Mouse (Mus musculus): ENCODE data around the gene Psmd7.

Psmd7 gene

DNA sequence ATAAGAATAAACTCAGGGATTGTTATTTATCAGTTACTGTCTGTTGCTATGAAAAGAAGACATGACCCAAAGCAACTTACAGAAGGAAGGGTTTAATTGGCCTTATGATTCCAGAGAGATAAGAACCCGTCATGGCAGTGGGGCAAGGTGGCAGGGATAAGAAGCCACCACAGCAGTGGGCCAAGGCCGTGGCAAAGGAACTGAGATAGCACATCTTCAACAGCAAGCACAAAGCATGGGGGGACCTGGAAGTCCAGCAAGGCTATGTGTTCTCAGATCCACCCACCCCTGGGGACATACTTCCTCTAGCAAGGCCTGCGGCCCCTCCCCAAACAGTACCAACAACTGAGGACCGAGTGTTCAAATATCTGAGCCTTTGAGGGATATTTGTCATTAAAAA lies 10.6 kb downstream of the Psmd7 start:
- no peak for DNase-seq

DNA sequence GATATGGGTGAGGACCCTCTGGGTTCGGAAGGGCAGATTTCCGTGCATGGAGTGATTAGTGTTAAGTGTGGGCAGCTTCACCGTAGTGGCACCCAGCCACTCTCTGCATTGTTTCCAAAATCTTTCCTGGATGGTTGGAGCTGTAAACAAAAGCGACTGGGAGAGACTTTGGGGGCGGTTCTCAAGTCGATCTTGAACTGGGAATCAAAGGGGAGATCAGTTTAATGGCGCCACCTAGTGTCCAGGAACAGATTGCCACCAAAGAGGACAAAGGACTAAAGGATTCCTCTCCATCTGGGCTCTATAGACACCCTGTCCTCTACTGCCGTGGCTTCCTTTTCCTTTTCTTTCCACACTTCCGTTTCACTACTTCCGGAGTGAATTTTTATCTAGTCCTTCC lies 11.6 kb downstream of the Psmd7 start:
- peak; percentile 78 for DNase-seq

DNA sequence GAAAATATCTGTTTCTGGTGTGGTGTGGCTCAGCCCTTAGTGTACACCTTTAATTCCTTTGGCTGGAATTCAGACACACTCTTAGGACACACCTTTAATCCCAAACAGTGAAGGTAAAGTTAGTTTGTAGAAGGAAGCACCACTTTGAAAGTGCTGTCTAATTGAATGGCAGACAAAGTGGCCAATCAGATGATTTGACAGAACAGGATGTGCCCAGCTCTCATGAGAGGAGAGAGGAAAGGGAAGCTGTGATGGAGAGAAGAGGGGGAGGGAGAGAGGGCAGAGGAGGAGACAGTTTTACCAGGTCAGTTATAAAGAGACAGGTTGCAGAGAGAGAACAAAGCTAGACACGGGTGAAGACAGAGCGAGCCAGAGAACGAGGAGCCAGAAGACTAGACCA lies 13.5 kb downstream of the Psmd7 start:
- DNase-seq, result peak; percentile 24

DNA sequence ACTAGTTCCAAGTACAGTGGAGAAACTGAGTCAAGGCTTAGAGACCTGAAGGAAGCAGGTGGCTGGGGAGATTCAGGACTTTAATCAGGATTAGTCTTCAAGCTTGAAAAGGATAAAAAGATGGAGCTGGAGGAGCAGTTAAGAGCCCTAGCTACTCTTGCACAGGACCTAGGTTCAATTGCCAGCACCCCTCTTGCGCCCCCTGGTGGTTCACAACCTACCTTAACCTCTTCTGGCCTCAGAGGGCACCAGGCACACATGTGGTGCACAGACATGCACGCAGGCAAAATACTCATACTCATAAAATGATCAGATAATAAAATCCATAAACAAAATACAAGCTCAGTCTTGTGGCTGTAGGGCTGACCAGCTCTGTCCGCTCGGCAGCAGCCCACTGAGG lies 15.8 kb downstream of the Psmd7 start:
- DNase-seq, result peak; percentile 76

DNA sequence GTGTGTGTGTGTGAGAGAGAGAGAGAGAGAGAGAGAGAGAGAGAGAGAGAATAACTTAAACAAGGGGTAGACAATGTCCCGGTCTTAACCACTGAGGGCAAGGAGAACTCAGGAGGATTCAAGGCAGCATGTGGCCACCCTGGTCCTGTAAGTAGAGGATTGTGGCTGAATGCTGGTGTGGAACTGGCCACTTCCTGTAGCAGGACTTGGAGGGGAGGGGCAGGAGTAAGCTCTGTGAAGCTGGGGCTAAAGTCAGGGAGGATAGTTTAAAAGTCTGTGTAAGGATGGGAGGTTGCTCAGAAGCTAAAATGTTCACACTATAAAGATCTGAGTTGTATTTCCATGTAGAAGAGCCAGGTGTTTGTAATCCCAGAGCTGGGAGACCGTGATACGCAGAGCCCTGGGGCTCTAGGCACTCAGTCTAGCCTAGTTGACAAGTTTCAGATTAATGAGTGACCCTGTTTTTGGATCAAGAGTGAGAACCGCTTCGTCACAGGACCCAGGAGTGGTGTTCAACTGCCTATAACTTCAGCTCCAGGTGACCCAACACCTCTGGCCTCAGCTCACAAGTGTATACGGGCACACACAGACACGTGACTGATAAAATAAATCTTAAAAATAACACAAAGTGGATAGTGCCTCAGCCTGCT lies 16.7 kb downstream of the Psmd7 start:
- DNase-seq, result no peak

DNA sequence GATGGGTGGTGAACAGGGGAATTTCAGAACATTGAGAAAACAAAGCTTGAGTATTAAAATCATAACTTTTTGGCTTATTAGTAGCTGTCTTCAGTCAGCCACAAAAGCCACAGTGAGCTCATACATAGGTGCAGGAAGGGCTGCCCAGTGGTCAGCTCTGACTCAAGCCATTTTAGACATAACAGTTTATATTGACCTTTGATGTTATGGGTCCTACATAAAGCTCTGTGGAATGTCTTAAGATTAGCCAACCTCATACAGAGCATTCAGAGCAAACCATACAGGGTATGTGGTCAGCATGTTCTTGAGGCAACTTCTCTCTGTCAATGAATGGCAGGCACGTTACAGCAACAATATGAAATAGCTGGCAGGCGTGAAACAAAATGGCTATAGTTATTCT lies 17.2 kb downstream of the Psmd7 start:
- no peak for DNase-seq

DNA sequence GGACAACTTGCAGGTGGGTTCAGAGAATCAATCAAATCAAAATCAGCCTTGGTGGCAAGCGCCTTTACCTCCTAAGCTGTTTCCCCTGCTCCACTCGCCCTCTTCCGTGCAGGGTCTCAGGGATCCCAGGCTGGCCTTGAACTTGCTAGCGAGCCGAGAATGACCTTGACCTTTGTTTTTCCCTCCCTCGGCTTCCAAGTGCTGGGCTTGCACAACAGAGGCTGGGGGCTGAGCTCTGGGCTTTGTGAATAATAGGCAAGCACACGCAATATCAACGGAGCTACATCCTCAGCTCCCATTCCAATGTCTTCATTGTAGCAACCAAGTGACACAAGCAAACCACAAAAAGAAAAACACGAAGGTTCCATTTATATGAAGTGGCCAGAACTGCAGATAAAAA lies 26.1 kb downstream of the Psmd7 start:
- DNase-seq, result no peak

DNA sequence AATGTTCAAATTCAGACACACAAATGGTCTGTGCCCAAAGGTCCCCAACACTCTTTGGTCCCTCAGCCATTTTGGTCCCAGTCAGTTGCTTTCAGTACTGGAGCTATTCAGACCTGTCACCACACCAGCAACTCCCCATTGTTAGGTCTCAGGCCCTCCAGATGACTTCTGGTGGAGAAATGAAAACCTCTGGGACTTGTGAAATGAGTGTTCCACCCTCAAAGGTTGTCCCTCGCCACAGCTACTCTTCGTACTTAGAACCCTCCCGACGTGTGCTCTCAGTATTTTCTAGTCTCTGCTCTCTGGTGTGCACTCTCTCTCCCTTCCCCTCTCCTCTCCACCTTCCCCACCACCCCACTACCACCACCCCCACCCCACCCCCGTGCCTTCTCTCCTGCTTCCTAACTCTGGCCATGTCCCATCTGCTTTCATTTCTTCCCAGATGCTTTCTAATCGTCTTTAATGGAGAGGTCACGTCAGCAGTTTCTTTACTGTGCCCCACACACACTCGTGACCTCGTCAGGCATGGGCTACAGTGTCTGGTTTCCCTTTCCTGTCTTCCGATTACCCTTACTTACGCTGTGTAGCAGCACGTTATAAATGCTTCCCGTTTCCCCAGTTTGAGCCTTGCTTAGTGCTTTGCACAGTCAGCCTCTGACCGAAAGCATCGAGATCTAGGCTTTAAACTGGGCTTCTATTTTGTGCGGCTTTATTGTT lies 27.3 kb downstream of the Psmd7 start:
- peak; percentile 22 for DNase-seq

DNA sequence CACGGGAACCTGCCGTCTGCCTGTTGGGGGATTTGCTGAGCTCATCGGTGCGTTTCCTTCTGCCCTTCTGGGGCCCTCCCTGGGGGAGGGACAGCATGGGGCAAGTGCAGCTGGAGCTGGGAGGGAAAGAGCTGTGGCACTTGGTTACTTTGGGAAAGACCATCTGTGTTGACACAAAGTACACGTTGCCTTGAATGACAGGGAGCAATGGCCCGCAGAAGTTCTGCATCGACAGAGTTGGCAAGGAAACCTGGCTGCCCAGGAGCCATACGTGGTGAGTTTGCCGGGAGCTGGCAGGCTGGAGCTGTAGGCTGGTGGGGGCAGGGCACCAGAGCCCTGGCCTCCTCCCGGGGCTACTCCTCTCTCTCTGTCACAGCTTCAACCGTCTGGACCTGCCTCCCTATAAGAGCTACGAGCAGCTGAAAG lies 31.7 kb downstream of the Psmd7 start:
- DNase-seq, result no peak

DNA sequence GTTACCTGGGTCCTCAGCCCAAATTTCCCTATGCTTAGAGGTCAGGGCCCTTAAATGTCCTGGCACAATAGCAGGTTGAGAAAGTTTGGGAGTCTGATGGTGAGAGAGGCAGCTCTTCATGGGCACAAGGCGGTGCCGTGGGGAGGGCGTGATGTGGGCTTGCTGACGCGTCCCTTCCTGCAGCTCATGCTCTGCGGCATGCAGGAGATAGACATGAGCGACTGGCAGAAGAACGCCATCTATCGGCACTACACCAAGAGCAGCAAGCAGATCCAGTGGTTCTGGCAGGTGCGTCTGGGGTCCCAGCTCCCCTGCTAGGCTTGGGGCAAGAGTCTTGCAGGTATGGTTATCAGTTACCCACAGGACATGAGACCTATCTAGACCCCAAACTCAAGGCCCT lies 33.0 kb downstream of the Psmd7 start:
- no peak for DNase-seq

DNA sequence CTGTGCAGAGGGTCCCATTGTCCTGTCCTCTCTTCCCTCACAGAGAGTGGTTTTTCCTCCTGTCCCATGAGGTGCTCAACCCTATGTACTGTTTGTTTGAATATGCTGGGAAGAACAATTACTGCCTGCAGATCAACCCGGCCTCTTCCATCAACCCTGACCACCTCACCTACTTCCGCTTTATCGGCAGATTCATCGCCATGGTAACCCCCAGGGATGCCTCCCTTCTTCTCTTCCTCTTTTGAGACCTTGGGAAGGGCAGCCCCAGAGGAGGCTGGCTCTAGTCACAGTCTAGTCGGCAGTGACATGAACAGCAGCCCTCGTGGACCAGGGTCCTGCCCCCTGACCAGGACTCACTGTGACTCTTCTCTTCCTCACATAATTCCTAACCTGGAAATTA lies 36.0 kb downstream of the Psmd7 start:
- DNase-seq, result no peak

DNA sequence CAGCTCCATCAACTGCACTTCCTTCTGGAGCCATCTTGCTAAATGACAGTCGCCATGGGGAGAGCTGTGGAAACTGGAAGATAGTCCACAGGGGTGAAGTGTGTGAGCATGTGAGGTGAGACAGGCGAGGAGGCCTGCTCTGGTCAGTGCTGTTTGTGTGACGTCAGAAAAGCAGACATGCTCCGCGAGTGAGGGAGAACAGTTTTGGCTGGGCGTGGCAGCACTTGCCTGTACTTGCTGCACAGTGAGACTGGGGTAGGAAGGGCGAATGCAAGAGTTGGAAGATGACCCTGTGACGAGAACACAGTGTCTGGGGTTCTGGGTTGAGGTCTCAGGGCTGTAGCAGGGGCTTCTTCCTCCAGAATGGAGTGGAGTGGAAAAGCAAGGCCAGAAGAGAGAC lies 41.4 kb downstream of the Psmd7 start:
- DNase-seq, result no peak

DNA sequence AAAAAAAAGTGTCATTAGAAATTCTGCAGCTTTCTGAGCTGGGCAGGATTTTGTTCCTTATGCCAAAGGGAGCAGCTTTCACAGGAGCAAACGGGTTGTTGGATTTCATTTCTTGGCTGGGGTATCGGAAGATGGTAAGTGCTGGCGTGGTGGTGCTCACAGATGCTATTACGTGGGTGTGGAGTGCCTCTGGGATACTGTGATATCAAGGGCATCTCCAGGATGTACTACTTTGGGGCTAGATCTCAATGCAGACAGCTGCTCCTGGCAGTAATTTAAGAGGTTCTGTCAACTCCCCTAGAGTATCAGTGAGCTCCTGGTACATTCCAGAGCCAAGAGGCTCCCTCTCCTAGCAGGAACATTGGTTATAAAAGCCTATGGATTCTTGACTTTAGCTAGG lies 42.1 kb downstream of the Psmd7 start:
- no peak for DNase-seq

DNA sequence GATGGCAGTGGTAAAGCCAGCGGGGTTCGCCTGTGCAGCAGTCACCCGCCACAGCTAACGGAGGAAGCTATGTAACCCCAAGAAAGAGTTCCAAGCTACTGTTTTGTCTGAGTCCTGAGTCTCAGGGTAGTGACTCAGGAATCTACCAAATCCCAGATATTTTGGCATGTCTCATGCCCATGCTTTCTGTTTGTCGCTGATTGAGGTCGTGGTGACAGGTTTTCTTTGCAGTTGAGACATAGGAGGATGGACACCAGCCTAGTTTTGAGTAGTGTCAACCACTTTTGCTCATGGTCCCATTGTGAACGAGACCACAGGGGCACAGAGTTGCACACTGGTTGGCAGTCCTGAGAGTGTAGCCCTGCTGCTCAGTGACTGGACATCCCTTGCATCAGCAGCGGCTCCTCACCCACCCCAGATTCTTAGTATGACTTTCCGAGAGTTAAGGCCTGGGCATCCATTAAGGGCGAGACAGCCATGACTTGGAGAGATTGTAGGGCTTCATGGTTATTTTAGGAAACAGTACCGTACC lies 42.6 kb downstream of the Psmd7 start:
- no peak for DNase-seq

DNA sequence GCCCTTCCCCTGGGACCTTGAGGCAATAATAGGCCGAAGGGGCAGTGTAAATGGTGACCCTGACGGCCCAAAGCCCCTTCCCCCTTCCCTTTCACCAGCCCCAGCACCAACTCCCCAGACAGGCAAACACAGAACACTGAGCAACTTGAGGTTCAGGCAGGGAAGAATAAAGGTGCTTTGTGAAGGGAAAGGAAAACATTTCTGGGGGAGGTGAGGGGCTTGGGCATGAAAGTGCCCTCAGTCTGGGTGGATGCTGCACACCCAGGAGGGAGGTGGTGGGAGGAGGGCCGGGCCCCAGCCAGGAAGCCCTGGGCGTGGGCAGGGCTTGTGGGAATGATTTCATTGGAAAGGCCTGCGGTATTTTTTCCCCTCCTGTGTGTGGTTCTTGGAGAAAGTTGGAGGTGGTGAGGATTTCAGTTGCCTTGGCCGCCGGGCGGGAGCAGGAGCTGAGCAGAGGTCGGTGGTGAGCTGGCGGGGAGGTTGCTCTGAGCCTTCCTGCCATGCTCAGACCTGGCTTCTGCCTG lies 43.6 kb downstream of the Psmd7 start:
- DNase-seq, result no peak

DNA sequence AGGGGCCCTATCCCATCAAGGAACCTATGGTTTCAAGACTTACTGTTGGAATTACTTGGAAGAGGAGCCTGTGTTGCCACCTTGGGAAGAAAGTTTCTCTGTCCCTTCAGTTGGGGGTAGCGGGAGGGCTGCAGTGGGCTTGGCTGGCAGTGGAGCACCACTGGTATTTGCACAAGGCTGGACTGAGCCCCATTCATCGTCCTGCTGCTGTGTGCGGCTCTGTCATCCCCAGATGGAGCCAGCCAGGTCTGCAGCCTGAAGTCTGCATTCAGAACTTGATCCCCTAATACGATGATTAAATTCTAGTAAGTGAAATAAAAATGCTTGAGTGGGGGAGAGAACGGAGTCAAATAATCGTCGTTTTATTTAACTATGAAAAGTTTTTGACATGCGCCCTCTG lies 44.1 kb downstream of the Psmd7 start:
- no peak for DNase-seq

DNA sequence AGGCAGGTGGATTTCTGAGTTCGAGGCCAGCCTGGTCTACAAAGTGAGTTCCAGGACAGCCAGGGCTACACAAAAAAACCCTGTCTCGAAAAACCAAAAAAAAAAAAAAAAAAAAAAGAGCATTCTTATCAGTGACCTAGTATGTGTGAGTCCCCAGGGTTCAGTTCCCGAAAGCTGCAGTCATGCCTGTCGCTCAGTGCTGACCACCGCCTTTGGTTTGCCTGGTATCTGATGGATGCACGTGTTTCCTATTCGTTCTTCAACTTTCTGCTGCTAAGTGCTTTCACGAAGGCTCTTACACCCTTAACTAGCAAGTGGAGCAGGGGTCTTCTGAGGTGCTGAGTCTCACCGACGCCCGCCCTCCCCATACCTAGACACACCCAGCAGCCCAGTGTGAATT lies 44.5 kb downstream of the Psmd7 start:
- no peak for DNase-seq

DNA sequence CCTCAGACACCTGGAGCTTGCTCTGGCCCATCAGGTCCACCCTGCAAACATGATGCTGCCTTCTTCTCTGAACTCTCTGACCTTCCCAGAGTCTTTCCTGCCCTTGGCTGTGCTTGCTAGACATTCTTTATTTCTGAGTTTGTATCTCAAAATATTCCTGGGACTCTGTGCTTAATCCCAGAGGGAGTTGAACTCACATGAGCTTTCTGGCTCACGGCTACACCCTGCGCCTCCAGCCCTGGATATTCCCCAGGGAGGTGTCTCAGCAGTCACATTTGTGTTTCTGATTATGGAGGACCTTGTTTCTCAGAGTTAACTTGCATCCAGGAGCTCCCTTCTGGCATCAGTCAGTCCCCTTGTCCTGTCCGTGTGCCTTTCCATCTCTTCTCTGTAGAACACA lies 46.1 kb downstream of the Psmd7 start:
- no peak for DNase-seq

DNA sequence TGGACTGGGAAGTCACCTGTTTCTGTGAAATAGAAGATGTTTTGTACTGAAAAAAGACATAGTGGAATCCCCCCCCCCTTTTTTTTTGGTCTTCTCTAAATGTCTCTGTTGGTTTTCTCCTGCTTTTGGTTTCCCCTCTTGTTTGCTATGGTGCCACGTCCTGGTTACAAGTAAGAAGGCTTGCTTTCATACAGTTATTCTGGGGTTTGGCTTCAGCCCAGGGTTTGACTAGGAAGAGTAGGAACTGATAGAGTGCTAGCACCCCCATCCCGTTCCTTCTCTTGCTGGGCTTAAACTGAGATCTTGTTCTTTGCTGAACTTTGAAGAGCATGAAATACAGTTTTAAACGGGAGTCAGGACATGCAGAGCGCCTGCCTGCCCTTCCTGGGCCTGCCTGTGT lies 46.9 kb downstream of the Psmd7 start:
- no peak for DNase-seq

DNA sequence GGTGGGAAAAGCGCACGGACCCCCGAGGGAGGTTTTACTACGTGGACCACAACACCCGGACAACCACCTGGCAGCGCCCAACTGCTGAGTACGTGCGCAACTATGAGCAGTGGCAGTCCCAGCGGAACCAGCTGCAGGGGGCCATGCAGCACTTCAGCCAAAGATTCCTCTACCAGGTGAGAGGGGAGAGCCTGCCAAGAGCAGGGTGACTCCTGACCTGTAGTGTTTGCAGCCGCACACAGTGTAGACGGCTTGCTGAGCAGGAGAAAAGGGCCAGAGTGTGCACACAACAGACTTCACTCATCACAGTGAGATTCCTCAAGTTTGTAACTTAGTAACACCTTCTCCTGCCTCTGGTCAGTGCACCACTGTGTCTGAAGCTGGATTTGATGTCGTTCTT lies 47.6 kb downstream of the Psmd7 start:
- DNase-seq, result no peak

DNA sequence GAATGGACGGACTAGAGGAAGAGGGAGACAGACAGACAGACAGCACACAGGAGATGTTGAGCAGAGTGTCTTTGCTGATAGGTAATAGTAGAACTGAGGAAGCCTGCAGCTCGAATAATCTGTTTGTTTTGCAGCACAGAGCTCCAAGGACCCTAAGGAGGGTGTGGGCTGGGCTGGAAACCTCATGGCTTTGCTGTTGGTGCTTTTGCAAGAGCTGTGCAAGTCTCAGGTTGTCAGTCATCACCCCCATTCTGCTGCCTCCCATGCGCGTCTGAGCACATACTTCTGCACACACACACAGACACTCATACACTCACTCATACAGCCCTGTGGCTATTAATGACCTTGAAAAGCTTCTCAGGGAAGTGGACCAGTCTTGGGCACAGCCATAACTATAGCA lies 50.8 kb downstream of the Psmd7 start:
- DNase-seq, result no peak
